Mouse (Mus musculus): ENCODE results near the gene Fgl2.
"Not testable (repeated sequence)": the region's sequence is repeated elsewhere in the genome, so short reads cannot be mapped to it uniquely, and the experiment has no call there.

Gene Fgl2
- long read RNA-seq, experiment 1, transcript Fgl2-201 (2 exons, 3,788 nt): major isoform, 5 of 9 reads
- long read RNA-seq, experiment 1, partial matches to known transcripts: 4 of 9 reads
- long read RNA-seq, experiment 1, other reads (novel, unspliced or antisense): 0 of 9 reads
- long read RNA-seq, experiment 2, partial matches to known transcripts: 0 of 4 reads
- long read RNA-seq, experiment 2, other reads (novel, unspliced or antisense): 2 of 4 reads

DNA sequence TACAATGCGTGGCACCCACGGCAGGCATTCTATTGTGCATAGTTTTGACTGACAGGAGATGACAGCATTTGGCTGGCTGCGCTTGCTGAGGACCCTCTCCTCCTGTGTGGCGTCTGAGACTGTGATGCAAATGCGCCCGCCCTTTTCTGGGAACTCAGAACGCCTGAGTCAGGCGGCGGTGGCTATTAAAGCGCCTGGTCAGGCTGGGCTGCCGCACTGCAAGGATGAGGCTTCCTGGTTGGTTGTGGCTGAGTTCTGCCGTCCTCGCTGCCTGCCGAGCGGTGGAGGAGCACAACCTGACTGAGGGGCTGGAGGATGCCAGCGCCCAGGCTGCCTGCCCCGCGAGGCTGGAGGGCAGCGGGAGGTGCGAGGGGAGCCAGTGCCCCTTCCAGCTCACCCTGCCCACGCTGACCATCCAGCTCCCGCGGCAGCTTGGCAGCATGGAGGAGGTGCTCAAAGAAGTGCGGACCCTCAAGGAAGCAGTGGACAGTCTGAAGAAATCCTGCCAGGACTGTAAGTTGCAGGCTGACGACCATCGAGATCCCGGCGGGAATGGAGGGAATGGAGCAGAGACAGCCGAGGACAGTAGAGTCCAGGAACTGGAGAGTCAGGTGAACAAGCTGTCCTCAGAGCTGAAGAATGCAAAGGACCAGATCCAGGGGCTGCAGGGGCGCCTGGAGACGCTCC is at the start of gene Fgl2:
Gene Fgl2, plus strand, starts transcription at position 150 of the 687 bp plus-strand sequence.
- intact Hi-C loops (cut with DNase I): no loop called here

- intact Hi-C loops (cut with DNase I): loop anchor here (2.0 to 5.0 kb wide), 3 partner anchors 94 to 316 kb away; no protein-coding TSS in a partner anchor
Measured at GRCm38 (mm10) chr5:21326494-21326893, 45.9 kb upstream of the Fgl2 start.

DNA sequence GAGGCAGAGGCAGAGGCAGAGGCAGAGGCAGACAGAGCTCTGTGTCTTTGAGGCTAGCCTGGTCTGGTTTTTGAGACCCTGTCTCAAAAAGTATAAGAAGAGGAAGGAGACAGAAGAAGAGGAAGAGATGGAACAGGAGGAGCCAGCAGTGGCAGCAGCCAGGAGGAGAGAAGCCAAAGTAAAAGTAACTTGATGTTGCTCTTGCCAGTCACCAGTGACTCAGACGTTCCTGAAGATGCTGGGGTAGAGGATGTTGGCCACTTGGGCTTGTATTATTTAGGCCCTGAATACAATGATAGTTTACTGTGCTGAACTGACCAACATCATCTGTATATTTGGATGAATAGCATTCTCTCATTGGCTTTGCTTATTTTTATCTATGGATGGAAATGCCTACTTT is 43.9 kb upstream of the Fgl2 start:
- intact Hi-C loops (cut with DNase I): loop anchor here (5.0 kb wide), 2 partner anchors 259 to 314 kb away; no protein-coding TSS in a partner anchor

GRCm38 (mm10) chr5:21329672-21330665 is 42.5 kb upstream of the Fgl2 start:
- intact Hi-C loops (cut with DNase I): loop anchor here (5.0 kb wide), 2 partner anchors 257 to 312 kb away; no protein-coding TSS in a partner anchor

DNA sequence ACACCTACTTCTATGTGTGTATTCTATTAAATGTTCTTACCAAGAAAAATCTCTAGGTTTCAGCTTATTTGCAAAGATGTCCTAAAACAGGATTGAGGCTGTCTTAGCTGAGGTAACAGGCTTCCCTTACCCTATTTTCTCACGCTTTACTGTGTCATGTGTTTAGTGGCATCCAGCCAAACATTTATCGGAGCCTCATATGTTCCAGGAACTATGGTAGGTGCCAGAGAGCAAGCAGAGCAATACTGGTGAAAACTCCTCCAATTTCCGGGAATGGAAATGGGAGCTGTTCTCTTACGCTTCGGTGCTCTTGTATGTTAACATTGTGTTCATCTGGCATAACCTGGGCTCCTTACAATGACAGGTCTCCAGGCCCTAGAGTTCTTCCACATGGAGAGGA is 40.8 kb upstream of the Fgl2 start:
- intact Hi-C loops (cut with DNase I): no loop called here

DNA sequence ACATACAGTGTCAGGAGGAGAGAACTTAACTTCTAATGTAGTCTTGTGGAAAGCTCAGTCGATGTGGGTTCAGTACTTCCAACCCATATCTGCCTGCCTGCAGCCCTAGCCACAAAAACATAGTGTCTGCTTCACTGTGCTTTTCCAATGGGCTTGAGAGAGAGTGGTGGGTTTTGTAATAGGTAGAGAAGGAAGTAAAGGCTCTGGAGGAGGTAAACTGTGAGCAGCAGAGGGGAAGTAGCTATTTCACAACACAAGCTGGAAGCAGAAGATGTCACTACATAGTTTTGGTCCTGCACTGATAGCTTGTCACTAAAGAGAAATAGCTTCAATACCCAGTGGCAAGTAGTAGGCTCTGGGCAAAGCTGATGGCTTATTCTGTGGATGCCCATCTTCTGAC is 40.3 kb upstream of the Fgl2 start:
- intact Hi-C loops (cut with DNase I): no loop called here

GRCm38 (mm10) chr5:21342265-21342664 is 30.2 kb upstream of the Fgl2 start:
- intact Hi-C loops (cut with DNase I): not testable (repeated sequence)

GRCm38 (mm10) chr5:21348366-21348765 is 24.1 kb upstream of the Fgl2 start:
- intact Hi-C loops (cut with DNase I): no loop called here

DNA sequence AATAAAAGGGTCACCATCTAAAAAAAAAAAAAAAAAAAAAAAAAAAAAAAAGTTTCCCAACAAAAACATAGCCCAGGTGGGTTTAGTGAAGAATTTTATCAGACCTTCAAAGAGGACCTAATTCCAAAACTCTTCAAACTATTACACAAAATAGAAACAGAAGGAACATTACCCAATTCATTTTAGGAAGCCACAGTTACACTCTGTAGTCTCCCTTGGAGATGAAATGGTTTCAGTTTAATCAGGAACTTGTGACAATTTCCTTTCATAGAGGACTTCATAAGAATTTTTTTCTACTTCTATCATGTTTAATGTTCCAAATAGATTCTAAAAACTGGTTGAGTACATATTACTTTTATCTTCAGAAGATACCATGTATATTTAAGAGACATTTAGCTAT is 20.8 kb upstream of the Fgl2 start:
- intact Hi-C loops (cut with DNase I): no loop called here

DNA sequence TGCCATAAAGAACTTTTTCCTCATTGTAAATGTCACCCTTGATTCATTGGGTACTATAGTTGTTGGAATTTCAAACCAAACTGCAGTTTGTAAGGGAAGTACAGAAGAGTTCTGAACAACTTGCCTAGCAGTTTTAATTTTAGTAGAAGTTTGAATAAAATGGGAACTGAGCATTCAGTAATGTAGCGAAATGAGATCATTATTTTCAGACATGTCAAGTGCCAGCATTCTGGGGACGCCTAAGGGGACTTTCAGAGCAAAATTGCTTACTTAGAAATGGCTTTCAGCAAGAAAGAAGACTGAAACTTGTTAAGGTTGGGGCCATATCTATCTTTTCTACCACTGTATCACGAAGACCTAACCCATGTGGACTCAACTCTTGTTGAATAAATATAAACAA is 13.8 kb upstream of the Fgl2 start:
- intact Hi-C loops (cut with DNase I): no loop called here

DNA sequence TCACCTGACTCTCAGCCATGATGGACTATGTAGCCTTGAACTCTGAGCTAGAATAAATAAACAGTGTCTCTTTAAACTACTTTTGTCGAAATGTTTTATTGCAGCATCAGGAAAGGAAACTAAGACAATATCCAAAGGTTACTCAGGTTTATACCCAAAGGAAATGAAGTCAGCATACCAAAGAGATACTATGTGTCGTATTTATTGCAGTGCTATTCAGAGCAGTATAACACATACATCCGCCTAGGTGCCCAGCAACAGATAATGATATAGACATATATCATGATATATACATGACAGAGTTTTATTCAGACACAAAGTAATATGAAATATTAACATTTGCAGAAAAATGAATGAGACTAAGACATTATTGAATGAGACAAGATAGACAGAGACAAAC is 9.1 kb upstream of the Fgl2 start:
- intact Hi-C loops (cut with DNase I): no loop called here

DNA sequence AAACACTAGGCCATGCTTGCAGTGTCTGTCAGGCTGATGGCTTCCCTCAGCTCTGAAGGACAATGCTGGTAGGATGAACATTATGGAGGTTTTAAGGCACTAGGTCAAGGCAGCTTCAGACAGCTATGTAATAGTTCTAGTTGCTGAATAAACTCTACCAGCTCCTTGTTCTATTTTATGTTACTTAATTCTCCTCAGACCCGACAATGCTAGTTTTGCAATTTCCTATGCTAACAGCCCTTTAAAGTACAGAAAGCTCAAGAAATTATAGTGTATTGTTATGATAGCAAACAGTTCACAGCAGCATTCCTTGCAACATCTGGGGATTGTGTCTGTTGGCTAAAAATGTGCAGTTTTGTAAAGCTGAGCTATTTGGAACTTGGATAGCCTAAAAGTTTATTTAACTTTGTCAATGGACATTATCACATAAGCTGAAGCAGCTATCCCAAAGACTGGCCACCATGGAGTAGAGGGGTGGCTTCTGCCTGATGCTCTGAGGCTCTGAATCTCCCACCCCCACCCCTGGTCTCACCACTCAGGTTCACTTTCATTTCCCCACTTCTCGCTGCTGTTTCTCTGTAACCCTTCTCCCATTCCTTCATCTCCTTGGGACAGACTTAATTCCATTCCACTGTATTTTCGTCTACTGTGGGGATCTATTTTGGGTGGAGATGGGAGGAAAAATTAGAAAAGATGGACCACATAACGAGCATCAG is 5.9 kb upstream of the Fgl2 start:
- intact Hi-C loops (cut with DNase I): no loop called here

DNA sequence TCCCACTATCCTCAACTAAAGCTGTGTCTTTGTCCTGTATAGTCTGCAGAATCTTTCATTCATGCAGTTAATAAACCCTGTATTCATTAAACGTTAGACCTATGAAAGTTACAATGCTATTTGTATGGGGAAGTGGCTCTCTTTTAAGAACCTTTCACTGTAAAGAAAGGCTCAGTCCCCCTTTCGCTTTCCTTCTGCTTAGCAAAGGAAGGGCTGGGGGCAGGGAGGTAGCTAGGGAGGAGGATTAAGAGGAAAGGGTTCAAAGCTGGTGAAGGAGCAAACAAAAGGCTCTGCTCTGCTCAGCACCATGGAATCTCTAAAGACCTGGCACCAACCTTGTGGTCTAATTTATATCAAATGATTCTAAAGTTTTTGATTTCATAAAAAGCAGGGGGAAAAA is 4.9 kb upstream of the Fgl2 start:
- intact Hi-C loops (cut with DNase I): no loop called here

GRCm38 (mm10) chr5:21370218-21370947 is 2.1 kb upstream of the Fgl2 start:
- intact Hi-C loops (cut with DNase I): no loop called here

- intact Hi-C loops (cut with DNase I): no loop called here
Measured at GRCm38 (mm10) chr5:21371920-21372319, 522 bp upstream of the Fgl2 start.

DNA sequence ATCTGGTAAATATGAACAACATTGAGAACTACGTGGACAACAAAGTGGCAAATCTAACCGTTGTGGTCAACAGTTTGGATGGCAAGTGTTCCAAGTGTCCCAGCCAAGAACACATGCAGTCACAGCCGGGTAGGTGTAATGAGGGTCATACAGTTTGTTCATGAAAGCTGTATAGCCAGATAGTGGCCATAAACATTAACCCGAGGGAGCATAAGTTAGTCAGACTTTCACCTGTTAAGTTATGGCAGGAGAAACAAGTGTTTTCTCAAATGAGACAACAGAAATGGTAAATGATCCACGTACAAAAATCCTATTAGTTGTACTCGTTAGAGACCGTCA is 707 bp downstream of the Fgl2 start:
- intact Hi-C loops (cut with DNase I): no loop called here

- intact Hi-C loops (cut with DNase I): no loop called here
Measured at GRCm38 (mm10) chr5:21376935-21377334, 4.5 kb downstream of the Fgl2 start.

DNA sequence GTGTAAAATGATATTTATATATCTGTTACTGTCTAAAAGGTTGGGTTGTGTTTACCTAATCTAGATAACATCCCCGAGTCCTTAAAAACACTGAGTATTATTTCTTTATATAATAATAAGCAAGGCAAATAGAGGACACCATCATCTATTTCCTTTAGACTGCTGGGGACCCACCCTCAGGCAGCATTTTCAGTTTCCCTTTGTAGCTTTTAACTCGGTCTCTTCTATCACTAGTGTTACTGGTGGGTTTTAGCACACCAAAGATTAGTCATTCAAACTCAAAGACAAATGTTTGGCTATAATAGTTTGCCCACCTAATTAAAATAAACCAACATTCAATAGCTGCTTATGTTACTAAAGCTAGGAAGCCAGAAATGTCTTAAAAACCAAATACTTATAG is 6.0 kb downstream of the Fgl2 start:
- intact Hi-C loops (cut with DNase I): no loop called here

GRCm38 (mm10) chr5:21381986-21382385 is 9.5 kb downstream of the Fgl2 start:
- intact Hi-C loops (cut with DNase I): no loop called here

- intact Hi-C loops (cut with DNase I): no loop called here
Measured at GRCm38 (mm10) chr5:21382678-21383077, 10.2 kb downstream of the Fgl2 start.

Measured in adrenal gland (tissue).